Mouse (Mus musculus): ENCODE data around the gene Eif2s2. TPM values are rescaled to one million over a fixed set of nuclear protein-coding genes. Genes with fewer than 3 reads are reported as not detected.

Gene Eif2s2
- polyA plus RNA-seq (2014; fragmentation: Nextera tagmentation; extraction: Ambion mirVana): 122 and 167 TPM in 2 replicates

DNA sequence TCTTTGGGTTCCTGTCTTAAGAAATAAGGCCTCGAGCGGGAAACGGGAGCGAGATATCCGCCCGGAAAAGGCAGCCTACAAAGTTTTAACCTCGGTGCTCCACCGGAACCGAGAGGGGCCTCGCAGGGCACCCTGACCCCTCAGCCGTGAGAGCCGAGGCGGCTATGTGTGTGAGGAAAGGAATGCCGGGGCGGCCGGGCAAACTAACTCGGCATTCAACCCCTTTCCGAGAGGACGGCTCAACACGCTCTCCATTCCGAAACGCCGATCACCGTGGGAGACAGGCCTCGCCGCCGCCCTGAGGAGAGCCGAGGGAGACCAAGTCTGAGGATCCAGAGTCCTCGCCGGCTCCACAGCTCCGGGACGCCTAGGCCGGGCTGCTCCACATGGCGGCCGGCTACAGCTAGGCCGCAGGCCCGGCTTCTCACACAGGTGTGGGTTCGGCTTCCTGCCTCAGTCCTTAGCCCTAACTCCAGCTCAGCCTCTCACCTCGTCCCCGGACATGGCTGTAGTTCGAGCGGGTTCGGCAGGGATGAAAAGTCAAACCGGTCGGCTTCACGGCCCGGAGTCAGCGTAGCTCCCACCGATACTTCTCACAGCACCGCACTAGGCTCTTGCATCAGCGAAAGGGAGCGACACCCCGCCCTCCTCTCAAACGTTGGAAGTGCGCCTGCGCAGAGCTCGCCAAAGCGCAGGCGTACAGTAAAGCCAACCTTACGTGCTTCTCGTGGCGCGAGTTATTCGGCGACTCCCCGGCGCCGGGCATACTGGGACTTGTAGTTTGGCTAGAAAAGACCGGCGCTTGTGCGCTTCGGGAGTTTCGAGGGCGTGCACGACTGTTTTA lies at the start of gene Eif2s2:
Gene Eif2s2 (minus strand): TSS at position 735 of the 844 bp plus-strand sequence.
- Histone ChIP-seq H3K4me1 (ENCODE audit: control insufficient read depth, insufficient read depth, low read length) (peaks cover 11% of the 10 kb centered on the region), H3K9me3 (ENCODE audit: control insufficient read depth, low read length) (no peaks in the 10 kb centered on the region), H3K4me3 (ENCODE audit: low read length) (peak within 1 kb of the TSS; percentile 94), H3K4me2 (replicated peaks; ENCODE audit: low read depth, low read length) (peak within 1 kb of the TSS; percentile 68), H3K36me3 (ENCODE audit: control insufficient read depth, insufficient read depth, low read length) (peaks cover 6% of the 10 kb centered on the region; the same call in 1 of the 2 replicates), H3K27ac (ENCODE audit: low read depth, low read length) (peak within 1 kb of the TSS; percentile 79), H3K27me3 (ENCODE audit: control insufficient read depth, insufficient read depth, low read length) (no peaks in the 10 kb centered on the region), H3K9ac (ENCODE audit: low read depth, low read length) (peak within 1 kb of the TSS; percentile 97)
- under 1% methylated on average over 74 of the region's 75 CpGs for WGBS
- ATAC-seq (ENCODE audit: low FRiP score, low TSS enrichment): peak; percentile 97

DNA sequence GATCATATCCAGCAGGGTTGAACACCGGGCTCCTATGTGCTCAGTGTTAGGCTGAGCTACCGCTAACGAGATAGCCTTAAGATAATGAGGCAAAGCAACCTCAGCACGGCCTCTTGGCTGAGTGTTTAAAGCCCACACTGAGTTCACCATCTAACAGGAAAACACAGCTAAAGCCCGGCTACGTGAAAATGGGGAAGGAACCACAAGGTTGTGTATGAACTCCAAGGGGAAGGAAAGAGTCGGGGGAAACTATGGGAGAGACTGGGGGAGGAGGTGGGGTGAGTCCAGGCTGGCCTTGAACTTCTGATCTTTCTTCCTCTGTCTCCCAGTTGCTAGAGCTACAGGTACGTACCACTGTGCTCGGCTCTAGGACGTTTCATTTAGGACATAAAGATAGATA lies 49.2 kb upstream of the Eif2s2 start:
- Histone ChIP-seq H3K36me3 (ENCODE audit: control insufficient read depth, insufficient read depth, low read length) (no peaks in the 10 kb centered on the region), H3K27me3 (ENCODE audit: control insufficient read depth, insufficient read depth, low read length) (no peaks in the 10 kb centered on the region), H3K27ac (ENCODE audit: low read depth, low read length) (no peak overlapping the region), H3K4me2 (replicated peaks; ENCODE audit: low read depth, low read length) (no peak overlapping the region), H3K4me1 (ENCODE audit: control insufficient read depth, insufficient read depth, low read length) (no peaks in the 10 kb centered on the region), H3K4me3 (ENCODE audit: low read length) (no peak overlapping the region), H3K9me3 (ENCODE audit: control insufficient read depth, low read length) (no peaks in the 10 kb centered on the region), H3K9ac (ENCODE audit: low read depth, low read length) (no peak overlapping the region)
- WGBS: 78% methylated on average over 10 of the region's 10 CpGs
- no peak for ATAC-seq (ENCODE audit: low FRiP score, low TSS enrichment)

DNA sequence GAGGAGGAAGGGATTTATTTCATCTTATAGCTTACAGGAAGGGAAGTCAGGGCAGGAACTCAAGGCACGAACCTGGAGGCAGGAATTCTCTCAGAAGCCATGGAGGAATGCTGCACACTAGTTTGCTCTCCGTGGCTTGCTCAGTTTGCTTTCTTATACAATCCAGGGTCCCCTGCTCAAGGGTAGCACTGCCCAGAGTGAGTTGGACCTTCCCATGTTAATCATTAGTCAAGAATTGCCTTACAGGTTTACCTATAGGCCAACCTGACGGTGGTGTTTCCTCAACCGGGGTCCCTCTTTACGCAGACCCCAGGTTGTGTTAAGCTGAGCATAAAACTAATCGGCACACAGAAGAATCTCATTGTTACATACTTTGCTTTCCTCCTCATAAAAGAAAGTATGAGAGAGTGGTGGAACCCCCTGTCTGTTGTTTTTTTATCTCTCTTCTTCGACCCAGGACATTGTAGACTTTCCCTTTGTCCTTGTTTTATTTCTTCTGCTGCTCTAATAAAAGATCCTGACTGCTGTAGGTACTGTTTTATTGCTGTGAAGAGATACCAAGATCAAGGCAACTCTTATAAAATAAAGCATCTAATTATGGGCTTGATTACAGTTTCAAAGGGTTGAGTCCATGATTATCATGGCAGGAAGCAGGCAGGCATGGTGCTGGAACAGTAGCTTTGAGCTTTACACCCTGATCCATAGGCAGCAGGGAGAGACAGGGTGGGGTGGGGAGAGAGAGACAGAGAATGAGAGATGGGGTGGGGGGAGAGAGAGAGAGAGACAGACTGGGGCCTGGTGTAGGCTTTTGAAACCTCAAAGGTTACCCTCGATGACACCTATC lies 45.0 kb upstream of the Eif2s2 start:
- Histone ChIP-seq H3K36me3 (ENCODE audit: control insufficient read depth, insufficient read depth, low read length) (no peaks in the 10 kb centered on the region), H3K9me3 (ENCODE audit: control insufficient read depth, low read length) (no peaks in the 10 kb centered on the region), H3K4me3 (ENCODE audit: low read length) (no peak overlapping the region), H3K4me1 (ENCODE audit: control insufficient read depth, insufficient read depth, low read length) (no peaks in the 10 kb centered on the region), H3K27ac (ENCODE audit: low read depth, low read length) (no peak overlapping the region), H3K4me2 (replicated peaks; ENCODE audit: low read depth, low read length) (no peak overlapping the region), H3K27me3 (ENCODE audit: control insufficient read depth, insufficient read depth, low read length) (no peaks in the 10 kb centered on the region), H3K9ac (ENCODE audit: low read depth, low read length) (no peak overlapping the region)
- 79% methylated on average over 8 of the region's 8 CpGs for WGBS
- ATAC-seq (ENCODE audit: low FRiP score, low TSS enrichment): no peak

DNA sequence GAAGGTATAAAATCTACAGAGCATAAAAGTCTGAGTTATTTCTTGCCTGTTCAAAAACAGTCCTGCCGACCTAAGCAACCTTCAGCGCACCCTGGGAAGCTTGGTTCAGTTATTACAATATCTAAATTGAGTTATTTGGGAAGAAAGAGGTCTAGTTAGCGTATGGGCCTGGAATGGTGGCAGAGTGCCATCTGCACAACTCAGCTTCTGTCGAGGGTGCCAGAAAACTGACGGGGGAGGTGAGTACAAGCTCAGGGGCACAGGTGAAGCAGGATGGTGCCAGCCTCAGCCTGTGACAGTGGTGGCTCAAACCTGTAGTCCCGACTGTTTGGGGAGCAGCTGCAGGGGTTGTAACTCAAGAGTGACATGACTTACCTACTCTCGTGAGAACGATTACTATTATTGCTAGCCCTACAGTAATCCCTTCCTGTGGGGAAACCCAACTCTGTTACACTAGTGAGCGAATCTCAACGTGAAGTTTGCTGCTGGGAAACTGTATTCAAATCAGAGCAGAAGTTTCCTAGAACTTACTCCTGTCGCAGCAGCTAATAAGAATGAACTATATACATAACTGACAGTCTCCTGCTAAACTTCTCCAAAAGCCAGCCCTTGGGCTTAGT lies 43.9 kb upstream of the Eif2s2 start:
- Histone ChIP-seq H3K36me3 (ENCODE audit: control insufficient read depth, insufficient read depth, low read length) (no peaks in the 10 kb centered on the region), H3K9ac (ENCODE audit: low read depth, low read length) (no peak overlapping the region), H3K9me3 (ENCODE audit: control insufficient read depth, low read length) (no peaks in the 10 kb centered on the region), H3K27ac (ENCODE audit: low read depth, low read length) (no peak overlapping the region), H3K27me3 (ENCODE audit: control insufficient read depth, insufficient read depth, low read length) (no peaks in the 10 kb centered on the region), H3K4me1 (ENCODE audit: control insufficient read depth, insufficient read depth, low read length) (no peaks in the 10 kb centered on the region), H3K4me3 (ENCODE audit: low read length) (no peak overlapping the region), H3K4me2 (replicated peaks; ENCODE audit: low read depth, low read length) (no peak overlapping the region)
- no peak for ATAC-seq (ENCODE audit: low FRiP score, low TSS enrichment)
- 74% methylated on average over 11 of the region's 11 CpGs for WGBS

DNA sequence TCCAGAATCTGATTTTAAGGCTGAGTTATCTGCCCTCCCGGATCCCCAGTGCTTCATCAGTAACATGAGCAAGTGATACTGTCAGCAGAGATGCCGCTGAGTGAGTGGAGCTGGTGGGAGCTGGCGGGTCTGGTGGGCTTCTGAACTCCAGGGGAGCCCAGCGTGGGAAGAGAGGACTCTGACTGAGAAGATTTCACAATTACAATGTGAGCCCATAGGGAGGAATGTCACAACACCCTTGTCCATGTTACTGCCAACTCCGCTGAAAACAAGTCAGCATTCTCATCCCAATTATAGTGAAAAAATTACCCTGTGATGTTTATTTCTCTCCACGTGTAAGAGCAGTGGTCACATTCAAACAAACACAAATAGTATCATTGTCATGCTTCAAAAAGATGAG lies 43.4 kb upstream of the Eif2s2 start:
- 62% methylated on average over 6 of the region's 6 CpGs for WGBS
- no peak for ATAC-seq (ENCODE audit: low FRiP score, low TSS enrichment)
- Histone ChIP-seq H3K9me3 (ENCODE audit: control insufficient read depth, low read length) (no peaks in the 10 kb centered on the region), H3K4me1 (ENCODE audit: control insufficient read depth, insufficient read depth, low read length) (no peaks in the 10 kb centered on the region), H3K27ac (ENCODE audit: low read depth, low read length) (no peak overlapping the region), H3K4me3 (ENCODE audit: low read length) (no peak overlapping the region), H3K4me2 (replicated peaks; ENCODE audit: low read depth, low read length) (no peak overlapping the region), H3K9ac (ENCODE audit: low read depth, low read length) (no peak overlapping the region), H3K36me3 (ENCODE audit: control insufficient read depth, insufficient read depth, low read length) (no peaks in the 10 kb centered on the region), H3K27me3 (ENCODE audit: control insufficient read depth, insufficient read depth, low read length) (no peaks in the 10 kb centered on the region)

DNA sequence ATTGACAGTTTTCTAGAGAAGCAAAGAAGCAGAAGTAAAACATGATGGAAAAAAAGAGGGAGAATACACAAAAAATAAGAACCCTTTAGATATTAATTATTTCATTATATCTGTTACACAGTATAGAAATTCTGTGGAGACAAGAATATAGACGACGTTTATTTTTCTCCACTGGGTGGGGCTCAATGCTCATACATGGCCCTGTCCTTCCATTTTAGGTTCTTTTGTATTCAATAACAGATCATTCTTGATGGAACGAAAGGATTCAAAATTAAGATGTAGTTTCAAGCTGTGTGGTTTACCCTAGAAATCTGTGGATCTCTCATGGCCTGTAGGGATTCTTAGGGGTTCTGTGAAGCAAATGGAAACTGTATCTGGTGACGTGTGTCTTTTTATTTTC lies 41.1 kb upstream of the Eif2s2 start:
- no peak overlapping the region for H3K4me3 ChIP-seq (ENCODE audit: low read length)
- no peak for ATAC-seq (ENCODE audit: low FRiP score, low TSS enrichment)

DNA sequence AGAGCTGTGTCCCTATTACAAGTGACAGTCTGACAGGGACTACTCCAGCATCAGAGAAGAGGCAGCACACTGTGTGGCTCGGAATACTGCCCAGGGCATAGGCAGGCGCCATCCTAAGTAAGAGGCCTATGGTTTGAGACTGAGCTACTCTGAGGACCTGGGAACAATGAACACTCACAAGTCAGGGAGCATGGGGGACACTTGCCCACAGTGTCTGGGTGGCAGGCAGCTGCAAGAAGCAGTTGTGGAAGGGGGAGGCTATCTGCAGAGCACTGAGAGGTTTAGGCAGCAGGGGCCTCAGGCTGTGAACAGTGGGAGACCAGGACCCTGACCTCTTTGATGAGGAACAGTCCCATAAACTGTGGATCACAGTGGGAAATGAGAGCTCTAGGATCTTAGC lies 35.6 kb upstream of the Eif2s2 start:
- no peak overlapping the region for H3K27ac ChIP-seq (ENCODE audit: low read depth, low read length)
- WGBS: 72% methylated on average over 2 of the region's 2 CpGs

More for the DNA sequence above, 41.1 kb upstream of the Eif2s2 start:
- no peaks in the 10 kb centered on the region for H3K36me3 ChIP-seq (ENCODE audit: control insufficient read depth, insufficient read depth, low read length)
- H3K4me2 ChIP-seq (replicated peaks; ENCODE audit: low read depth, low read length): no peak overlapping the region
- 67% methylated on average over 4 of the region's 4 CpGs for WGBS
- no peak overlapping the region for H3K9ac ChIP-seq (ENCODE audit: low read depth, low read length)
- H3K9me3 ChIP-seq (ENCODE audit: control insufficient read depth, low read length): no peaks in the 10 kb centered on the region
- H3K4me1 ChIP-seq (ENCODE audit: control insufficient read depth, insufficient read depth, low read length): no peaks in the 10 kb centered on the region
- no peaks in the 10 kb centered on the region for H3K27me3 ChIP-seq (ENCODE audit: control insufficient read depth, insufficient read depth, low read length)
- H3K27ac ChIP-seq (ENCODE audit: low read depth, low read length): no peak overlapping the region

DNA sequence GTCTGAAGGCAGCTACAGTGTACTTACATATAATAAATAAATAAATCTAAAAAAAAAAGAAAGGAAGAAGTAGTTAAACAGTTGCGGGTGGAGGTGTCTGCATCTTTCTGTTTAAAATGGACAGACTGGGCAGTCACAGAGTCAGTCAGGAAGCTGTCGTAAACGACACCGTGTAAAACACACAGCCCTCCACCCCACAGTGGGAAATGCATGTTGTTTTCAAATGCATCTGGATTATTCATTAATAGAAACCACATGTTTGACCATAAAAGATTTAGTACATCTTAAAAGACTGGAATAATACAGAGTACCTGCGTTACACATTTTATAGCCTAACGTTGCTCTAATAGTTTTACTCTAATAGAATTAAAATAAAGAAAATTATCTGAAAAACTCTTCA lies 34.1 kb upstream of the Eif2s2 start:
- Histone ChIP-seq H3K9ac (ENCODE audit: low read depth, low read length) (no peak overlapping the region), H3K4me1 (ENCODE audit: control insufficient read depth, insufficient read depth, low read length) (no peaks in the 10 kb centered on the region), H3K27me3 (ENCODE audit: control insufficient read depth, insufficient read depth, low read length) (no peaks in the 10 kb centered on the region), H3K27ac (ENCODE audit: low read depth, low read length) (no peak overlapping the region), H3K9me3 (ENCODE audit: control insufficient read depth, low read length) (no peaks in the 10 kb centered on the region), H3K36me3 (ENCODE audit: control insufficient read depth, insufficient read depth, low read length) (no peaks in the 10 kb centered on the region), H3K4me3 (ENCODE audit: low read length) (no peak overlapping the region), H3K4me2 (replicated peaks; ENCODE audit: low read depth, low read length) (no peak overlapping the region)
- ATAC-seq (ENCODE audit: low FRiP score, low TSS enrichment): no peak
- WGBS: 65% methylated on average over 6 of the region's 6 CpGs

More for the DNA sequence above, 35.6 kb upstream of the Eif2s2 start:
- Histone ChIP-seq H3K4me2 (replicated peaks; ENCODE audit: low read depth, low read length) (no peak overlapping the region), H3K36me3 (ENCODE audit: control insufficient read depth, insufficient read depth, low read length) (no peaks in the 10 kb centered on the region), H3K4me1 (ENCODE audit: control insufficient read depth, insufficient read depth, low read length) (no peaks in the 10 kb centered on the region), H3K4me3 (ENCODE audit: low read length) (no peak overlapping the region), H3K27me3 (ENCODE audit: control insufficient read depth, insufficient read depth, low read length) (no peaks in the 10 kb centered on the region), H3K9me3 (ENCODE audit: control insufficient read depth, low read length) (no peaks in the 10 kb centered on the region), H3K9ac (ENCODE audit: low read depth, low read length) (no peak overlapping the region)
- ATAC-seq (ENCODE audit: low FRiP score, low TSS enrichment): no peak
